Mouse (Mus musculus) E14TG2a.4 (cell line): Measurements from ENCODE around the gene Rcn1.

ENCODE experiments used
- CTCF ChIP-seq: conservative IDR thresholded peaks from 2 replicates; pipeline ENCODE4 v1.5.1; 2014; ENCODE audit warnings: low read length
- NANOG ChIP-seq: IDR thresholded peaks from 2 replicates; pipeline ENCODE4 v1.6.1; 2014; ENCODE audit warnings: borderline replicate concordance, low read length, mixed read lengths

GRCm38 (mm10) chr2:105367623-105368022 is 31.5 kb downstream of the Rcn1 start:
- TF ChIP-seq CTCF (peak; percentile 17; the same call in 1 of the 2 replicates), NANOG (no peak)
